Comparison of ENCODE assay signal across 12 mouse cellular contexts in the genomic region with DNA sequence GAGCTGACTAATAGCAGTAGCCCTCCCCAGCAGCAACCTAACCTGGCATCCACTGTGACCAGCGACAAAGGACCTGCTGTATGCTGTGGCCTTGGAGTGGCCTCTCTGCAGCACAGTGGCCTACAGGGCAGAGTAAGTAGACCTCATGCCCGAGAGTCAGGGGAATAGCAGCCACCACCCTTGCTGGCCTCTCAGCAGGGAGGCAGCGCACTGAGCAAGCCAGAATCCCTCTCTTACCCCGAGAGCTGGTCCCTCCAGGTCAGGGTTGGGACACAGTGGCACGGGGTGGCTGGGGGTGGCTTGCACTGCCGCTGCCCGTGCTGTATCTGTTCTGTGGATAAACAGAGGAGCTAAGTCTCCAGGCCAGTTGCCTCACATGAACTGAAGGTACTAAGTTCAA. TPM values are rescaled to one million over a fixed set of nuclear protein-coding genes. Genes with fewer than 3 reads are reported as not detected.
A peak's percentile ranks its signal among the peaks of the same experiment; 100 is the strongest.
DNase-seq lines count a peak whose midpoint lies in the region; ATAC-seq and TF ChIP-seq lines count a peak whose summit lies in the region.
"Had no signal": no experiment of that assay in that cellular context is flagged by ENCODE, and none has a peak within 500 bp of the region (broad histone marks: within the 10 kb centered on the region; RNA-seq: fewer than 3 reads in every experiment).

No protein-coding gene starts in this region.

- peaks cover 69% of the 10 kb centered on the region for H3K36me3 ChIP-seq in hindbrain, embryonic 10.5 days
- peaks cover 55% of the 10 kb centered on the region for H3K36me3 ChIP-seq in hindbrain, postnatal 0 days (ENCODE audit: insufficient read depth, low read length)
- peaks cover 64% of the 10 kb centered on the region for H3K36me3 ChIP-seq in embryonic facial prominence, embryonic 15.5 days
- H3K36me3 ChIP-seq in intestine, postnatal 0 days (ENCODE audit: control insufficient read depth, insufficient read depth) = peaks cover 58% of the 10 kb centered on the region
- peaks cover 24% of the 10 kb centered on the region for H3K36me3 ChIP-seq in midbrain, embryonic 16.5 days (ENCODE audit: control insufficient read depth, insufficient read depth, low read length)

- no peak overlapping the region for H3K9ac ChIP-seq in hindbrain, postnatal 0 days (replicated peaks; ENCODE audit: low read length)
- no peak overlapping the region for H3K9ac ChIP-seq in embryonic facial prominence, embryonic 15.5 days
- H3K9ac ChIP-seq in intestine, postnatal 0 days (ENCODE audit: low read depth, low read length) = no peak overlapping the region
- H3K9ac ChIP-seq in midbrain, embryonic 16.5 days (ENCODE audit: low read depth, low read length) = no peak overlapping the region

- no peak for TF ChIP-seq CTCF in hindbrain, postnatal 0 days (IDR thresholded peaks at IDR 0.05; ENCODE audit: low read depth)
- no peak for TF ChIP-seq CTCF in intestine, postnatal 0 days (IDR thresholded peaks at IDR 0.05; ENCODE audit: low read depth)

- no peak overlapping the region for H3K27ac ChIP-seq in hindbrain, embryonic 10.5 days
- H3K27ac ChIP-seq in hindbrain, postnatal 0 days = no peak overlapping the region
- no peak overlapping the region for H3K27ac ChIP-seq in embryonic facial prominence, embryonic 15.5 days (replicated peaks)
- H3K27ac ChIP-seq in intestine, postnatal 0 days (ENCODE audit: low read depth, low read length) = 0 out of 2 replicates have a peak overlapping the region, but pooled peaks have one; percentile 8
- H3K27ac ChIP-seq in midbrain, embryonic 16.5 days (ENCODE audit: low read length) = no peak overlapping the region

- H3K9me3 ChIP-seq in hindbrain, embryonic 10.5 days = no peaks in the 10 kb centered on the region
- H3K9me3 ChIP-seq in hindbrain, postnatal 0 days (ENCODE audit: low read length) = no peaks in the 10 kb centered on the region
- no peaks in the 10 kb centered on the region for H3K9me3 ChIP-seq in embryonic facial prominence, embryonic 15.5 days (replicated peaks)
- no peaks in the 10 kb centered on the region for H3K9me3 ChIP-seq in intestine, postnatal 0 days (ENCODE audit: control insufficient read depth)
- H3K9me3 ChIP-seq in midbrain, embryonic 16.5 days (replicated peaks; ENCODE audit: control insufficient read depth, low read length, poor library complexity, severe bottlenecking) = no peaks in the 10 kb centered on the region

- H3K4me3 ChIP-seq in hindbrain, embryonic 10.5 days = peak overlapping the region; percentile 22; the same call in 1 of the 2 replicates
- no peak overlapping the region for H3K4me3 ChIP-seq in hindbrain, postnatal 0 days (ENCODE audit: low read length)
- no peak overlapping the region for H3K4me3 ChIP-seq in embryonic facial prominence, embryonic 15.5 days (replicated peaks)
- no peak overlapping the region for H3K4me3 ChIP-seq in intestine, postnatal 0 days (ENCODE audit: low read depth, low read length)
- no peak overlapping the region for H3K4me3 ChIP-seq in midbrain, embryonic 16.5 days (ENCODE audit: low read depth, low read length)

- no peak for ATAC-seq in hindbrain, postnatal 0 days
- ATAC-seq in embryonic facial prominence, embryonic 15.5 days (ENCODE audit: insufficient number of reproducible peaks, low FRiP score, low TSS enrichment, low read depth) = no peak
- no peak for ATAC-seq in intestine, postnatal 0 days
- no peak for ATAC-seq in midbrain, embryonic 16.5 days

- H3K27me3 ChIP-seq in hindbrain, embryonic 10.5 days (ENCODE audit: insufficient read depth, poor library complexity, severe bottlenecking) = no peaks in the 10 kb centered on the region
- no peaks in the 10 kb centered on the region for H3K27me3 ChIP-seq in hindbrain, postnatal 0 days (ENCODE audit: insufficient read depth, low read length)
- no peaks in the 10 kb centered on the region for H3K27me3 ChIP-seq in embryonic facial prominence, embryonic 15.5 days
- H3K27me3 ChIP-seq in intestine, postnatal 0 days (replicated peaks; ENCODE audit: control insufficient read depth, insufficient read depth, low read length) = no peaks in the 10 kb centered on the region
- no peaks in the 10 kb centered on the region for H3K27me3 ChIP-seq in midbrain, embryonic 16.5 days (ENCODE audit: control insufficient read depth, insufficient read depth, low read depth, low read length)

- peaks cover 57% of the 10 kb centered on the region for H3K4me1 ChIP-seq in hindbrain, embryonic 10.5 days (replicated peaks)
- H3K4me1 ChIP-seq in hindbrain, postnatal 0 days (ENCODE audit: insufficient read depth, low read length) = peaks cover 8% of the 10 kb centered on the region
- H3K4me1 ChIP-seq in embryonic facial prominence, embryonic 15.5 days = peaks cover 43% of the 10 kb centered on the region
- peaks cover 11% of the 10 kb centered on the region; the same call in 1 of the 2 replicates for H3K4me1 ChIP-seq in intestine, postnatal 0 days (replicated peaks; ENCODE audit: control insufficient read depth, insufficient read depth, low read length)
- H3K4me1 ChIP-seq in midbrain, embryonic 16.5 days (ENCODE audit: control insufficient read depth, insufficient read depth, low read length) = peaks cover 36% of the 10 kb centered on the region

- H3K4me2 ChIP-seq in hindbrain, postnatal 0 days (ENCODE audit: low read depth, low read length) = no peak overlapping the region
- 0 out of 2 replicates have a peak overlapping the region, but pooled peaks have one; percentile 15 for H3K4me2 ChIP-seq in embryonic facial prominence, embryonic 15.5 days (replicated peaks)
- peak overlapping the region; percentile 40 for H3K4me2 ChIP-seq in intestine, postnatal 0 days (replicated peaks; ENCODE audit: low read depth)
- peak overlapping the region; percentile 4; the same call in 1 of the 2 replicates for H3K4me2 ChIP-seq in midbrain, embryonic 16.5 days (ENCODE audit: low read length)

- 79% methylated on average over 7 of the region's 7 CpGs for WGBS in hindbrain, embryonic 10.5 days
- WGBS in hindbrain, postnatal 0 days = 68% methylated on average over 7 of the region's 7 CpGs
- 75% methylated on average over 7 of the region's 7 CpGs for whole genome bisulfite sequencing in embryonic facial prominence, embryonic 15.5 days
- WGBS in intestine, postnatal 0 days = 54% methylated on average over 7 of the region's 7 CpGs
- 76% methylated on average over 7 of the region's 7 CpGs for WGBS in midbrain, embryonic 16.5 days

- no peak for DNase-seq in hindbrain, embryonic 10.5 days (ENCODE audit: low spot score)
- DNase-seq in hindbrain, postnatal 0 days (ENCODE audit: low spot score) = no peak
- DNase-seq in c-Kit-positive CD71-positive TER-119-positive erythroid progenitor cells, embryonic 14.5 days (ENCODE audit: low spot score) = no peak
- DNase-seq in right cerebral cortex, postnatal 14 days = no peak
- DNase-seq: adrenal gland, postnatal 14 days; cerebellum, adult 8-10 months; kidney, adult 18-20 months; lung, postnatal 10 days had no signal

RNA-seq across cellular contexts. Expression of a gene that starts 3.5 kb away (rescaled TPM):
- polyA plus RNA-seq in hindbrain, embryonic 10.5 days (2016; fragmentation: Nextera tagmentation; extraction: Ambion mirVana) = 61.4 and 62.3 TPM in 2 replicates
- 30.1 and 43.2 TPM in 2 replicates for total RNA-seq in hindbrain, postnatal 0 days (2014; rRNA removed)
- 50.8 and 54.4 TPM in 2 replicates for polyA plus RNA-seq in hindbrain, postnatal 0 days (2015; fragmentation: Nextera tagmentation; extraction: Ambion mirVana)
- 75.9 and 79.9 TPM in 2 replicates for polyA plus RNA-seq in embryonic facial prominence, embryonic 15.5 days (2015; fragmentation: Nextera tagmentation; extraction: Ambion mirVana)
- 34.1 and 37.1 TPM in 2 replicates for polyA plus RNA-seq in intestine, postnatal 0 days (2015; fragmentation: Nextera tagmentation; extraction: Ambion mirVana)
- polyA plus RNA-seq in midbrain, embryonic 16.5 days (2015; fragmentation: Nextera tagmentation; extraction: Ambion mirVana) = 65.2 and 67.4 TPM in 2 replicates

RNA-seq across cellular contexts. Expression of a gene that starts 3.6 kb away (rescaled TPM):
- 93.4 and 96.9 TPM in 2 replicates for polyA plus RNA-seq in hindbrain, embryonic 10.5 days (2016; fragmentation: Nextera tagmentation; extraction: Ambion mirVana)
- 31.9 and 37.5 TPM in 2 replicates for total RNA-seq in hindbrain, postnatal 0 days (2014; rRNA removed)
- polyA plus RNA-seq in hindbrain, postnatal 0 days (2015; fragmentation: Nextera tagmentation; extraction: Ambion mirVana) = 48.1 and 48.6 TPM in 2 replicates
- 74.1 and 79.1 TPM in 2 replicates for polyA plus RNA-seq in embryonic facial prominence, embryonic 15.5 days (2015; fragmentation: Nextera tagmentation; extraction: Ambion mirVana)
- 44.4 and 44.7 TPM in 2 replicates for polyA plus RNA-seq in intestine, postnatal 0 days (2015; fragmentation: Nextera tagmentation; extraction: Ambion mirVana)
- 66.3 and 73.0 TPM in 2 replicates for polyA plus RNA-seq in midbrain, embryonic 16.5 days (2015; fragmentation: Nextera tagmentation; extraction: Ambion mirVana)

RNA-seq across cellular contexts. Expression of a gene that starts 11.8 kb away (rescaled TPM):
- 30.6 and 71.7 TPM in 2 replicates for polyA plus RNA-seq in hindbrain, embryonic 10.5 days (2016; fragmentation: Nextera tagmentation; extraction: Ambion mirVana)
- total RNA-seq in hindbrain, postnatal 0 days (2014; rRNA removed) = 36.6 and 38.3 TPM in 2 replicates
- polyA plus RNA-seq in hindbrain, postnatal 0 days (2015; fragmentation: Nextera tagmentation; extraction: Ambion mirVana) = 41.9 and 50.2 TPM in 2 replicates
- 24.8 and 32.3 TPM in 2 replicates for polyA plus RNA-seq in embryonic facial prominence, embryonic 15.5 days (2015; fragmentation: Nextera tagmentation; extraction: Ambion mirVana)
- 33.6 and 39.4 TPM in 2 replicates for polyA plus RNA-seq in intestine, postnatal 0 days (2015; fragmentation: Nextera tagmentation; extraction: Ambion mirVana)
- 21.8 and 22.6 TPM in 2 replicates for polyA plus RNA-seq in midbrain, embryonic 16.5 days (2015; fragmentation: Nextera tagmentation; extraction: Ambion mirVana)
- total RNA-seq: neutrophil, adult 5-6 weeks had no signal

RNA-seq across cellular contexts. Expression of a gene that starts 12.6 kb away (rescaled TPM):
- 25.6 and 27.5 TPM in 2 replicates for polyA plus RNA-seq in hindbrain, embryonic 10.5 days (2016; fragmentation: Nextera tagmentation; extraction: Ambion mirVana)
- 38.7 and 45.6 TPM in 2 replicates for total RNA-seq in hindbrain, postnatal 0 days (2014; rRNA removed)
- polyA plus RNA-seq in hindbrain, postnatal 0 days (2015; fragmentation: Nextera tagmentation; extraction: Ambion mirVana) = 56.8 and 62.8 TPM in 2 replicates
- 44.8 and 51.2 TPM in 2 replicates for polyA plus RNA-seq in embryonic facial prominence, embryonic 15.5 days (2015; fragmentation: Nextera tagmentation; extraction: Ambion mirVana)
- 100 and 109 TPM in 2 replicates for polyA plus RNA-seq in intestine, postnatal 0 days (2015; fragmentation: Nextera tagmentation; extraction: Ambion mirVana)
- 56.1 and 56.2 TPM in 2 replicates for polyA plus RNA-seq in midbrain, embryonic 16.5 days (2015; fragmentation: Nextera tagmentation; extraction: Ambion mirVana)

RNA-seq across cellular contexts. Expression of a gene that starts 13.3 kb away (rescaled TPM):
- polyA plus RNA-seq in hindbrain, embryonic 10.5 days (2016; fragmentation: Nextera tagmentation; extraction: Ambion mirVana) = 818 and 839 TPM in 2 replicates
- total RNA-seq in hindbrain, postnatal 0 days (2014; rRNA removed) = 228 and 253 TPM in 2 replicates
- polyA plus RNA-seq in hindbrain, postnatal 0 days (2015; fragmentation: Nextera tagmentation; extraction: Ambion mirVana) = 454 and 491 TPM in 2 replicates
- 694 and 715 TPM in 2 replicates for polyA plus RNA-seq in embryonic facial prominence, embryonic 15.5 days (2015; fragmentation: Nextera tagmentation; extraction: Ambion mirVana)
- polyA plus RNA-seq in intestine, postnatal 0 days (2015; fragmentation: Nextera tagmentation; extraction: Ambion mirVana) = 354 and 366 TPM in 2 replicates
- 549 and 567 TPM in 2 replicates for polyA plus RNA-seq in midbrain, embryonic 16.5 days (2015; fragmentation: Nextera tagmentation; extraction: Ambion mirVana)
